Mouse (Mus musculus) retina, embryonic 14.5 days (tissue): Measurements from ENCODE around the gene Gm20772.
"Not testable (repeated sequence)": the region's sequence is repeated elsewhere in the genome, so short reads cannot be mapped to it uniquely, and the experiment has no call there.

ENCODE experiments used
- DNase-seq: peaks from one replicate; pipeline ENCODE4 v3.0.0-alpha.2; 2015; ENCODE audit warnings: low spot score

Gm20772 gene

DNA sequence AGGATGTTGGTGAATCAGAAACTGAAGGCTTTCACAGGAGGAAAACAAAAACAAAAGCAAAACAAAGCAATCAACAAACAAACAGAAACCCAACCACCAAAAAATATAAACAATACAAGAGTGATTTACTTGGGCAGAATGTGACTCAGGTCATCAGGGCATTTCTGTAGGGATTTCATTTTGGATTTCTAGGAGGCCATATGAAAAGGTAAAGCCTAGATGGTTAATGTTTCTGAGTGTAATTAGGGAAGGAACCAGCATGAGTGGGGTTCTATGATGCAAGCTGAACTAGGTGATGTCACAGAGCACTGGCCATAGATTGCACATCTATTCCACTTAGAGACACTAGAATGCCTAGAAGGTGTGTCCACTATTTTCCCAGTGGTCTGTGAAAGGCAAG, at the start of gene Gm20772, which contains the start of gene Gm20831:
TSS of gene Gm20772 (plus strand) at position 301 of the 400 bp plus-strand sequence.
TSS of gene Gm20831 (plus strand) at position 301 of the 400 bp plus-strand sequence.
- DNase-seq = not testable (repeated sequence)

GRCm38 (mm10) chrY:17846166-17846565, 28.4 kb upstream of the Gm20772 start, which contains the start of gene Gm21904:
Gene Gm21904, minus strand, starts transcription at chrY:17846266.
- DNase-seq = not testable (repeated sequence)
